Mouse (Mus musculus) heart, embryonic 12.5 days (tissue): ENCODE measurements around the gene Ttll6. TPM values are rescaled to one million over a fixed set of nuclear protein-coding genes. Genes with fewer than 3 reads are reported as not detected.

Experiments used
- ATAC-seq: fragments of 200-750 bp; cut with Nextera tagmentation; 2 replicates; pipeline ENCODE4 v1.8.0; 2017; ENCODE audit warnings: moderate TSS enrichment, moderate library complexity; ENCODE audit not compliant: insufficient number of reproducible peaks, low FRiP score
- H3K27ac ChIP-seq: fragments of 300-500 bp; sonication (generic); 2 replicates; pipeline ENCODE4 v1.5.1; 2016; ENCODE audit warnings: mild to moderate bottlenecking, moderate library complexity; ENCODE audit not compliant: poor library complexity, severe bottlenecking
- H3K27me3 ChIP-seq: fragments of 300-500 bp; sonication (generic); replicated peaks from 2 replicates; pipeline ENCODE4 v1.6.1; 2016; ENCODE audit warnings: mild to moderate bottlenecking, moderate library complexity
- H3K36me3 ChIP-seq: fragments of 300-500 bp; sonication (generic); 2 replicates; pipeline ENCODE4 v1.6.1; 2016; ENCODE audit warnings: mild to moderate bottlenecking, moderate library complexity
- H3K4me1 ChIP-seq: fragments of 300-500 bp; sonication (generic); replicated peaks from 2 replicates; pipeline ENCODE4 v1.6.1; 2016; ENCODE audit warnings: mild to moderate bottlenecking
- H3K4me2 ChIP-seq: fragments of 300-500 bp; sonication (generic); 2 replicates; pipeline ENCODE4 v1.6.1; 2016; ENCODE audit warnings: mild to moderate bottlenecking, moderate library complexity
- H3K4me3 ChIP-seq: fragments of 300-500 bp; sonication (generic); 2 replicates; pipeline ENCODE4 v1.5.1; 2016; ENCODE audit warnings: mild to moderate bottlenecking
- H3K9ac ChIP-seq: fragments of 300-500 bp; sonication (generic); 2 replicates; pipeline ENCODE4 v1.6.1; 2016; ENCODE audit warnings: mild to moderate bottlenecking, moderate library complexity
- H3K9me3 ChIP-seq: fragments of 300-500 bp; sonication (generic); replicated peaks from 2 replicates; pipeline ENCODE4 v1.6.1; 2016; ENCODE audit warnings: mild to moderate bottlenecking, moderate library complexity
- WGBS: fragments of 180-500 bp; shearing (Covaris S2); methylation state at CpG from one replicate; pipeline ENCODE4 v1.1.7; 2016; 5-methylcytosine and 5-hydroxymethylcytosine counted together
- polyA plus RNA-seq: library from polyadenylated mRNA; unstranded; fragments of >200 nt; fragmentation: Nextera tagmentation; extraction: Ambion mirVana; gene quantifications from 2 replicates; pipeline ENCODE4 v1.2.1, GENCODE M21; 2016

Gene Ttll6
- polyA plus RNA-seq, 1 experiment from 2014 or later = not detected

- H3K4me3 ChIP-seq = no peak overlapping the region
- ATAC-seq = no peak
- peaks cover 9% of the 10 kb centered on the region; the same call in 1 of the 2 replicates for H3K4me1 ChIP-seq
- H3K36me3 ChIP-seq = no peaks in the 10 kb centered on the region
- no peak overlapping the region for H3K9ac ChIP-seq
- H3K27me3 ChIP-seq = peaks cover 98% of the 10 kb centered on the region
- no peak overlapping the region for H3K4me2 ChIP-seq
- H3K9me3 ChIP-seq = no peaks in the 10 kb centered on the region
- 10% methylated on average over 11 of the region's 11 CpGs for WGBS
- no peak overlapping the region for H3K27ac ChIP-seq
These were observed 61.5 kb downstream of the Ttll6 start for GRCm38 (mm10) chr11:96194961-96195640.

GRCm38 (mm10) chr11:96195769-96196280 lies 62.2 kb downstream of the Ttll6 start:
- peaks cover 9% of the 10 kb centered on the region; the same call in 1 of the 2 replicates for H3K4me1 ChIP-seq
- no peak overlapping the region for H3K4me3 ChIP-seq
- no peak overlapping the region for H3K9ac ChIP-seq
- H3K27me3 ChIP-seq = peaks cover 98% of the 10 kb centered on the region
- H3K4me2 ChIP-seq = no peak overlapping the region
- ATAC-seq = no peak
- H3K27ac ChIP-seq = no peak overlapping the region
- 1% methylated on average over 20 of the region's 20 CpGs for WGBS
- no peaks in the 10 kb centered on the region for H3K9me3 ChIP-seq
- H3K36me3 ChIP-seq = no peaks in the 10 kb centered on the region

- Histone ChIP-seq H3K4me1 (peaks cover 6% of the 10 kb centered on the region; the same call in 1 of the 2 replicates), H3K4me3 (no peak overlapping the region), H3K9me3 (no peaks in the 10 kb centered on the region), H3K27me3 (peaks cover 99% of the 10 kb centered on the region), H3K9ac (no peak overlapping the region), H3K4me2 (no peak overlapping the region), H3K36me3 (no peaks in the 10 kb centered on the region), H3K27ac (no peak overlapping the region)
- 1% methylated on average over 12 of the region's 12 CpGs for WGBS
- ATAC-seq = no peak
These were observed 65.1 kb downstream of the Ttll6 start for GRCm38 (mm10) chr11:96198642-96199041.

DNA sequence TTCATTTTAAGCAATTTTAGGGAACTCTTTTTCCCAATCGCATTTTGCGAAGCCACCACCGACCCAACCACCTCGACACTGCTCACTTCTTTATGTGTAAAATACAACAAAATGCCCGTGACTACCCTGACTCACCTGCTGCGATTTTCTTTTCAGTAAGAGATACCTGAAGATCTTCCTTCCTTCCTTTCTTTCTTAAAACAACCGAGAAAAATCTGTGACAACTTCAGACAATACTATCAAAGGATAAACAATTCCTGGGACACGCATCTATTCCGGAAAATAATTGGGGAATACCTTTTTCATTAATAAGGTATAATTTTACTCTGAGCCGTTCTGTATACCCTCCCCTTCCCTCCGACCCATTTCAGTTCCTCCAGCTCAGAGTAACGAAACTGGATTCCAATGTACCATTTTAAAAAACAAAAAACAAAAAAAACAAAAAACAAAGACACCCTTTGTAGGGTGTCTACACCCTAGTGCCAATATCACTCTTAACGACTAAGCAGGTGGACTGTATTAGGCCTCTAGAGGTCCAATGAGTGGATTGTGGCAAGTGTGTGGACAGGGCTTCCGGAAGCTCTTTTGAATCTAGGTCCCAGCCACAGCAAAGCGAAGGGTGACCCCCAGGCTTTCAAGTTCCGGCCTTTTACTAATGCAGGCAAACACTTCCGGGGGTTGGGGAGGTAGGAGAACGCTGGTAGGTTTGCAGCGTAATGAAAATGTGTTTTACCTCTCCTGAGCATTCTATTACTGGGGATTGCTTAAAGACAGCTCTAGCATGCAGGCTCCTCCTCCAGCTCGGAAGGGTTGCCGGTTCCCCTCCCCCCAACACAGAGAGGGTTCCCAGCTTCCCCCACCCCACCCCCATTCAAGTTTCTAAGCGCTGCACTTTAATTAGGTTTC lies 65.8 kb downstream of the Ttll6 start:
- no peak overlapping the region for H3K4me3 ChIP-seq
- ATAC-seq = no peak
- H3K4me2 ChIP-seq = no peak overlapping the region
- 4% methylated on average over 22 of the region's 22 CpGs for WGBS
- H3K9ac ChIP-seq = no peak overlapping the region
- no peaks in the 10 kb centered on the region for H3K36me3 ChIP-seq
- no peak overlapping the region for H3K27ac ChIP-seq
- no peaks in the 10 kb centered on the region; the same call in 1 of the 2 replicates for H3K4me1 ChIP-seq
- no peaks in the 10 kb centered on the region for H3K9me3 ChIP-seq
- H3K27me3 ChIP-seq = peaks cover 99% of the 10 kb centered on the region

DNA sequence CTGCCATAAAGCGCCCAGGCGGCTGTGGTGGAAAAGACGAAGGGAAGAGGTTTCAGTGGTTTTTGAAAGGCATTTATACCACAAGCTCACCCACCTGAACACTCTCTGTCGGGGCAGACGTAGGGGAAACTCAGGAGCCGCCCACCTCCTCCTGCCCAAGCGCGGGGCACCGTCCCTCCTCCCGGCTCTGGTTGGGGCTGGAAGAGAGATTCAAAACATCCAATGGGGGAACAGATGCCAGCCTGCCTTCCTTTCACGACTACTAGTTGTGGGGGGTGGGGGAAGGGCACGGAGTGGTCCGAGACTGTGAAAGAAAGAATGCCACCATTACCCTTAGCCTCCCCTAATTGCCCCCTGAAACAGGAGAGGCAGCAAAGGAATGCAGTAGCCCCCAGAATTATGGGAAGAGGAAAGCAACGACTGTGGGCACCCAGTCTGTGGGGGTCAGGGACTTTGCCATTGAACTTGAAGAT lies 66.6 kb downstream of the Ttll6 start:
- no peaks in the 10 kb centered on the region for H3K9me3 ChIP-seq
- no peak overlapping the region for H3K4me2 ChIP-seq
- peaks cover 95% of the 10 kb centered on the region for H3K27me3 ChIP-seq
- WGBS = 2% methylated on average over 14 of the region's 14 CpGs
- no peak overlapping the region for H3K9ac ChIP-seq
- no peak overlapping the region for H3K4me3 ChIP-seq
- no peak for ATAC-seq
- H3K36me3 ChIP-seq = no peaks in the 10 kb centered on the region
- H3K27ac ChIP-seq = no peak overlapping the region
- H3K4me1 ChIP-seq = no peaks in the 10 kb centered on the region; the same call in 1 of the 2 replicates

DNA sequence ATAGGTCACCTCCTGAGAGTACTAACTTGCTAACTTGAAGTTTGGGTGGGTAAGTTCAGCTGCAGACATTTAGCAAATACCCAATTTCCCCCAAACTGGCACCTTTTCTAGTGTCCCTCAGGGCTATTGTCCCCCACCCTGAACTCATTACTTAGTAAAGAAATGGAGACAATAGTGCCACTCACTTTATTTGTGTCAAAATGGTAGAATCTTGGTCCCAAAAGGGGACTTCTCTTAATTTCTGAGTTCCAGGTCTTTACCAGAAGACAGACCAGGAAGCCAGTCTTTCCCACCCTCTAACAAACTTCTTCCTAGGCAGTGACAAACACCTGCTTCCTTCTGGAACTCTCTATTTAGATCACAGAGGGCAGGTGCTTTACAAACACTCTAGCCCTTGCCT lies 68.2 kb downstream of the Ttll6 start:
- Histone ChIP-seq H3K27me3 (peaks cover 92% of the 10 kb centered on the region), H3K9ac (no peak overlapping the region), H3K36me3 (no peaks in the 10 kb centered on the region), H3K4me3 (no peak overlapping the region), H3K4me2 (no peak overlapping the region), H3K4me1 (no peaks in the 10 kb centered on the region), H3K27ac (no peak overlapping the region), H3K9me3 (no peaks in the 10 kb centered on the region)
- ATAC-seq = no peak

GRCm38 (mm10) chr11:96202401-96203081 lies 69.0 kb downstream of the Ttll6 start:
- Histone ChIP-seq H3K36me3 (no peaks in the 10 kb centered on the region), H3K4me3 (no peak overlapping the region), H3K4me1 (no peaks in the 10 kb centered on the region), H3K27ac (no peak overlapping the region), H3K27me3 (peaks cover 92% of the 10 kb centered on the region), H3K4me2 (no peak overlapping the region), H3K9ac (no peak overlapping the region), H3K9me3 (no peaks in the 10 kb centered on the region)
- 1% methylated on average over 14 of the region's 14 CpGs for WGBS
- no peak for ATAC-seq

DNA sequence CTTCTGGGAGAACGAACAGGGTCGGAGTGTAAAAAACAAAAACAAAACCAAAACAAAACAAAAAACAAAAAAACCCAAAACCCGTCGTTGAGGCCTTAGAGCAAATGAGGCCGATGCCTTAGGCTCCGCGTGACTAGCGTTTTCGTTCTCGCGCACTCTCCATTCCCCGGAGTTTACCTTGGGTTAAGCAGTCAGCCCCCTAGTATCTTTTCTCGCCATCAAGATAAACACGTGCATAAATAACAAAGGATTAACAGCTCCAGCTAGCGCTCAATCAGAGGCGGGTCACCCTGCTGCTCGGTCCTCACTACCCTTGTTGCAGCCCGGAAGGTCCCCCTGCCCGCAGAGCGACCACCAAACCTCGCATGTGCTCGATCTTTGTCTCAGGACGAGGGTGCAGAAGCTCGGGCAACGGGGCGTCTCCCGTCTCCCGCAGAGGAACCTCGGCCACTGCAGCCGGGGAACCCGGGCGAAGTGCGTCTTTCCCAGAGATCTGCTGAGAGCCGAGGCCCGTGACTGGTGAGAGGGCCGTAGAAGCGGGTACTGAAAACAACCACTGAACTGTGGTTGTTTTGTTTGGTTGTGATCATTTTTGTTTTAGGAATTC lies 69.7 kb downstream of the Ttll6 start:
- Histone ChIP-seq H3K4me1 (no peaks in the 10 kb centered on the region), H3K27me3 (peaks cover 92% of the 10 kb centered on the region), H3K9me3 (no peaks in the 10 kb centered on the region), H3K4me2 (no peak overlapping the region), H3K36me3 (no peaks in the 10 kb centered on the region), H3K9ac (no peak overlapping the region), H3K27ac (no peak overlapping the region), H3K4me3 (no peak overlapping the region)
- no peak for ATAC-seq
- under 1% methylated on average over 37 of the region's 37 CpGs for WGBS

- Histone ChIP-seq H3K9me3 (no peaks in the 10 kb centered on the region), H3K27ac (no peak overlapping the region), H3K4me1 (no peaks in the 10 kb centered on the region), H3K4me2 (no peak overlapping the region), H3K27me3 (peaks cover 92% of the 10 kb centered on the region), H3K9ac (no peak overlapping the region), H3K36me3 (no peaks in the 10 kb centered on the region), H3K4me3 (no peak overlapping the region)
- no peak for ATAC-seq
- 1% methylated on average over 16 of the region's 16 CpGs for WGBS
These were observed 70.2 kb downstream of the Ttll6 start for GRCm38 (mm10) chr11:96203789-96204186.

GRCm38 (mm10) chr11:96204351-96204750 lies 70.8 kb downstream of the Ttll6 start:
- no peak overlapping the region for H3K4me3 ChIP-seq
- no peak overlapping the region for H3K27ac ChIP-seq
- H3K9me3 ChIP-seq = no peaks in the 10 kb centered on the region
- H3K9ac ChIP-seq = no peak overlapping the region
- no peak overlapping the region for H3K4me2 ChIP-seq
- WGBS = 1% methylated on average over 11 of the region's 11 CpGs
- H3K27me3 ChIP-seq = peaks cover 92% of the 10 kb centered on the region
- no peaks in the 10 kb centered on the region for H3K36me3 ChIP-seq
- H3K4me1 ChIP-seq = no peaks in the 10 kb centered on the region
- no peak for ATAC-seq
